In genomic region chr13:73159454-73159853, GRCm38 (mm10) we compare ENCODE assay signal across 12 mouse cellular contexts.
A peak's percentile ranks its signal among the peaks of the same experiment; 100 is the strongest.
DNase-seq lines count a peak whose midpoint lies in the region; ATAC-seq lines count a peak whose summit lies in the region.
"Had no signal": no experiment of that assay in that cellular context is flagged by ENCODE, and none has a peak within 500 bp of the region (broad histone marks: within the 10 kb centered on the region; RNA-seq: fewer than 3 reads in every experiment).

No protein-coding gene starts in this region.

- H3K4me2 ChIP-seq in kidney, embryonic 14.5 days (replicated peaks; ENCODE audit: low read depth, low read length): peak overlapping the region; percentile 41
- peak overlapping the region; percentile 60; the same call in 1 of the 2 replicates for H3K4me2 ChIP-seq in hindbrain, embryonic 14.5 days (replicated peaks)
- H3K4me2 ChIP-seq in neural tube, embryonic 13.5 days: peak overlapping the region; percentile 56

- peak; percentile 23 to 33 for DNase-seq in cerebellum, postnatal 10 days
- DNase-seq in cerebellum, adult 11-12 months: no peak
- DNase-seq in kidney, adult 11 months: no peak
- DNase-seq in hindbrain, embryonic 14.5 days (ENCODE audit: low spot score): no peak
- no peak for DNase-seq in Muller cell, postnatal 12 days (ENCODE audit: inconsistent ontology term)
- no peak for DNase-seq in gastrocnemius, postnatal 4 days (ENCODE audit: low spot score in 2 of 2)
- DNase-seq: adrenal gland, adult 2 months; heart, adult 2 months; lung, postnatal 36 days had no signal

- H3K4me3 ChIP-seq in kidney, embryonic 14.5 days (ENCODE audit: low read length): no peak overlapping the region
- no peak overlapping the region for H3K4me3 ChIP-seq in hindbrain, embryonic 14.5 days (replicated peaks; ENCODE audit: low read length)
- no peak overlapping the region for H3K4me3 ChIP-seq in neural tube, embryonic 13.5 days
- H3K4me3 ChIP-seq: heart, adult 2 months had no signal

- 21% methylated on average over 7 of the region's 7 CpGs for WGBS in kidney, embryonic 14.5 days
- WGBS in hindbrain, embryonic 14.5 days: 29% methylated on average over 7 of the region's 7 CpGs
- 37% methylated on average over 7 of the region's 7 CpGs for WGBS in neural tube, embryonic 13.5 days

- ATAC-seq in kidney, embryonic 14.5 days (ENCODE audit: low FRiP score, low TSS enrichment): no peak
- ATAC-seq in hindbrain, embryonic 14.5 days (ENCODE audit: low FRiP score): no peak
- ATAC-seq in neural tube, embryonic 13.5 days (ENCODE audit: low read depth): no peak

- no peaks in the 10 kb centered on the region for H3K36me3 ChIP-seq in kidney, embryonic 14.5 days (ENCODE audit: control insufficient read depth, insufficient read depth, low read length)
- no peaks in the 10 kb centered on the region for H3K36me3 ChIP-seq in hindbrain, embryonic 14.5 days (replicated peaks; ENCODE audit: control insufficient read depth, insufficient read depth)
- no peaks in the 10 kb centered on the region for H3K36me3 ChIP-seq in neural tube, embryonic 13.5 days
- H3K36me3 ChIP-seq: G1E had no signal

- H3K4me1 ChIP-seq in kidney, embryonic 14.5 days (ENCODE audit: control insufficient read depth, insufficient read depth, low read length): no peaks in the 10 kb centered on the region
- peaks cover 10% of the 10 kb centered on the region for H3K4me1 ChIP-seq in hindbrain, embryonic 14.5 days (replicated peaks; ENCODE audit: control insufficient read depth, insufficient read depth, low read length)
- H3K4me1 ChIP-seq in neural tube, embryonic 13.5 days (replicated peaks): peaks cover 15% of the 10 kb centered on the region

- H3K27ac ChIP-seq in kidney, embryonic 14.5 days (ENCODE audit: low read depth, low read length): no peak overlapping the region
- 0 out of 2 replicates have a peak overlapping the region, but pooled peaks have one; percentile 11 for H3K27ac ChIP-seq in hindbrain, embryonic 14.5 days
- no peak overlapping the region for H3K27ac ChIP-seq in neural tube, embryonic 13.5 days (replicated peaks)
- H3K27ac ChIP-seq: heart, adult 2 months had no signal

- 0 out of 2 replicates have a peak overlapping the region, but pooled peaks have one; percentile 34 for H3K9ac ChIP-seq in kidney, embryonic 14.5 days (ENCODE audit: low read depth, low read length)
- H3K9ac ChIP-seq in hindbrain, embryonic 14.5 days: peak overlapping the region; percentile 54
- H3K9ac ChIP-seq in neural tube, embryonic 13.5 days: peak overlapping the region; percentile 64; the same call in 1 of the 2 replicates

- no peaks in the 10 kb centered on the region for H3K9me3 ChIP-seq in kidney, embryonic 14.5 days (ENCODE audit: control insufficient read depth, low read length)
- no peaks in the 10 kb centered on the region for H3K9me3 ChIP-seq in hindbrain, embryonic 14.5 days (ENCODE audit: control insufficient read depth, low read length)
- H3K9me3 ChIP-seq in neural tube, embryonic 13.5 days: no peaks in the 10 kb centered on the region

- H3K27me3 ChIP-seq in kidney, embryonic 14.5 days (ENCODE audit: control insufficient read depth, insufficient read depth, low read length): peaks cover 12% of the 10 kb centered on the region
- H3K27me3 ChIP-seq in hindbrain, embryonic 14.5 days (ENCODE audit: control insufficient read depth, insufficient read depth, low read length): peaks cover 11% of the 10 kb centered on the region
- H3K27me3 ChIP-seq in neural tube, embryonic 13.5 days: peaks cover 34% of the 10 kb centered on the region

Comparison
In these comparisons a context has a peak if more than half of its experiments do, and no peak if none do; other contexts are left out.
1. DNase-seq: peak in cerebellum, postnatal 10 days (2 of 2); none in cerebellum, adult 11-12 months (single experiment), kidney, adult 11 months (single experiment), hindbrain, embryonic 14.5 days (single experiment), Muller cell, postnatal 12 days (single experiment) and gastrocnemius, postnatal 4 days (0 of 2).
2. Peak in every context shown above with its lines, with median percentiles within 50 percentile points of each other: H3K4me2 ChIP-seq and H3K9ac ChIP-seq.